ENCODE assay signal across 8 mouse cellular contexts in genomic region chr17:73034981-73035481, GRCm38 (mm10).
DNase-seq lines count a peak whose midpoint lies in the region; ATAC-seq and TF ChIP-seq lines count a peak whose summit lies in the region.
"Had no signal": no experiment of that assay in that cellular context is flagged by ENCODE, and none has a peak within 500 bp of the region (broad histone marks: within the 10 kb centered on the region; RNA-seq: fewer than 3 reads in every experiment).

No protein-coding gene starts in this region.

- no peaks in the 10 kb centered on the region for H3K27me3 ChIP-seq in thymus, adult 2 months (ENCODE audit: control insufficient read depth, insufficient read depth, low read length)
- no peaks in the 10 kb centered on the region for H3K27me3 ChIP-seq in limb, embryonic 12.5 days
- H3K27me3 ChIP-seq in forebrain, postnatal 0 days (ENCODE audit: insufficient read depth, low read length) = no peaks in the 10 kb centered on the region

- WGBS in thymus, adult 2 months = 18% methylated on average over 8 of the region's 8 CpGs
- 29% methylated on average over 8 of the region's 8 CpGs for WGBS in limb, embryonic 12.5 days
- 33% methylated on average over 8 of the region's 8 CpGs for WGBS in forebrain, postnatal 0 days

- no peaks in the 10 kb centered on the region for H3K9me3 ChIP-seq in limb, embryonic 12.5 days
- H3K9me3 ChIP-seq in forebrain, postnatal 0 days (ENCODE audit: low read length) = no peaks in the 10 kb centered on the region

- no peaks in the 10 kb centered on the region for H3K36me3 ChIP-seq in thymus, adult 2 months (ENCODE audit: control insufficient read depth, insufficient read depth, low read length)
- no peaks in the 10 kb centered on the region for H3K36me3 ChIP-seq in limb, embryonic 12.5 days
- no peaks in the 10 kb centered on the region for H3K36me3 ChIP-seq in forebrain, postnatal 0 days (ENCODE audit: insufficient read depth)

- no peak overlapping the region for H3K4me3 ChIP-seq in thymus, adult 2 months (ENCODE audit: control insufficient read depth, insufficient read depth, low read length)
- H3K4me3 ChIP-seq in limb, embryonic 12.5 days (replicated peaks) = no peak overlapping the region
- H3K4me3 ChIP-seq in forebrain, postnatal 0 days (ENCODE audit: low read depth, low read length) = no peak overlapping the region

- no peak for TF ChIP-seq CTCF in thymus, adult 2 months (IDR thresholded peaks at IDR 0.05; ENCODE audit: borderline replicate concordance, control insufficient read depth, extremely low read depth, insufficient read depth, low read length, poor library complexity)
- TF ChIP-seq CTCF in forebrain, postnatal 0 days (IDR thresholded peaks at IDR 0.05; ENCODE audit: low read depth) = no peak

- DNase-seq in thymus, adult 2 months = no peak
- DNase-seq in thymus, postnatal 25 days = no peak
- no peak for DNase-seq in forebrain, postnatal 0 days
- DNase-seq in right cerebral cortex, postnatal 25 days = no peak
- DNase-seq in layer of hippocampus, postnatal 36 days = no peak
- DNase-seq: cerebellum, postnatal 36 days had no signal

- TF ChIP-seq POLR2A in thymus, adult 2 months (IDR thresholded peaks at IDR 0.05; ENCODE audit: control insufficient read depth, extremely low read depth, insufficient read depth, low read length, poor library complexity) = no peak

- H3K4me1 ChIP-seq in thymus, adult 2 months (replicated peaks; ENCODE audit: control insufficient read depth, insufficient read depth, low read length) = peaks cover 43% of the 10 kb centered on the region
- peaks cover 15% of the 10 kb centered on the region for H3K4me1 ChIP-seq in limb, embryonic 12.5 days (replicated peaks)
- 0 out of 2 replicates have a peak, but pooled peaks cover 3% of the 10 kb centered on the region for H3K4me1 ChIP-seq in forebrain, postnatal 0 days (ENCODE audit: insufficient read depth)

- no peak overlapping the region for H3K9ac ChIP-seq in limb, embryonic 12.5 days (replicated peaks)
- no peak overlapping the region for H3K9ac ChIP-seq in forebrain, postnatal 0 days

- no peak overlapping the region for H3K4me2 ChIP-seq in limb, embryonic 12.5 days
- no peak overlapping the region for H3K4me2 ChIP-seq in forebrain, postnatal 0 days (ENCODE audit: low read depth)

- peak overlapping the region; percentile 1; the same call in 1 of the 2 replicates for H3K27ac ChIP-seq in thymus, adult 2 months (ENCODE audit: control insufficient read depth, insufficient read depth, low read length)
- H3K27ac ChIP-seq in limb, embryonic 12.5 days = peak overlapping the region; percentile 59; the same call in 1 of the 2 replicates
- no peak overlapping the region for H3K27ac ChIP-seq in forebrain, postnatal 0 days (ENCODE audit: low read depth, low read length)

- peak; percentile 30 for ATAC-seq in inflammation-experienced regulatory T-cells, adult 6 months
- ATAC-seq in limb, embryonic 12.5 days (ENCODE audit: insufficient number of reproducible peaks, insufficient read depth, low FRiP score, low TSS enrichment, low read depth) = peak; percentile 13; the same call in 1 of the 2 replicates
- no peak for ATAC-seq in forebrain, postnatal 0 days
